Mouse (Mus musculus) midbrain, embryonic 11.5 days (tissue): ENCODE data around the gene Gmeb1. TPM values are rescaled to one million over a fixed set of nuclear protein-coding genes. Genes with fewer than 3 reads are reported as not detected.

Experiments used
- ATAC-seq: fragments of 200-750 bp; cut with Nextera tagmentation; 2 replicates; pipeline ENCODE4 v1.8.0; 2017; ENCODE audit warnings: moderate TSS enrichment, moderate library complexity; ENCODE audit not compliant: low FRiP score
- DNase-seq: peaks from one replicate; pipeline ENCODE4 v3.0.0; 2015; ENCODE audit warnings: low spot score; ENCODE audit errors: missing footprints
- H3K27ac ChIP-seq: fragments of 300-500 bp; sonication (generic); 2 replicates; pipeline ENCODE4 v1.5.1; 2014; ENCODE audit warnings: low read depth, low read length
- H3K27me3 ChIP-seq: fragments of 300-500 bp; sonication (generic); 2 replicates; pipeline ENCODE4 v1.6.1; 2014; ENCODE audit warnings: mild to moderate bottlenecking, low read length, moderate library complexity, mixed read lengths; ENCODE audit not compliant: control insufficient read depth, insufficient read depth
- H3K36me3 ChIP-seq: fragments of 300-500 bp; sonication (generic); 2 replicates; pipeline ENCODE4 v1.6.1; 2014; ENCODE audit warnings: mild to moderate bottlenecking, low read length, moderate library complexity, mixed read lengths; ENCODE audit not compliant: control insufficient read depth, insufficient read depth
- H3K4me1 ChIP-seq: fragments of 300-500 bp; sonication (generic); 2 replicates; pipeline ENCODE4 v1.6.1; 2014; ENCODE audit warnings: low read length; ENCODE audit not compliant: control insufficient read depth, insufficient read depth
- H3K4me2 ChIP-seq: fragments of 300-500 bp; sonication (generic); 2 replicates; pipeline ENCODE4 v1.6.1; 2014; ENCODE audit warnings: mild to moderate bottlenecking, moderate library complexity
- H3K4me3 ChIP-seq: fragments of 300-500 bp; sonication (generic); 2 replicates; pipeline ENCODE4 v1.5.1; 2014; ENCODE audit warnings: low read depth, low read length
- H3K9ac ChIP-seq: fragments of 300-500 bp; sonication (generic); 2 replicates; pipeline ENCODE4 v1.6.1; 2014; ENCODE audit warnings: low read length
- H3K9me3 ChIP-seq: fragments of 300-500 bp; sonication (generic); 2 replicates; pipeline ENCODE4 v1.6.1; 2016; ENCODE audit warnings: low read length; ENCODE audit not compliant: control insufficient read depth
- WGBS: fragments of 180-500 bp; shearing (Covaris S2); extraction: QIAGEN DNeasy Blood & Tissue Kit; methylation state at CpG from one replicate; pipeline ENCODE4 v1.1.7; 2014; 5-methylcytosine and 5-hydroxymethylcytosine counted together
- polyA plus RNA-seq: library from polyadenylated mRNA; unstranded; fragments of >200 nt; fragmentation: Nextera tagmentation; extraction: Ambion mirVana; gene quantifications from 2 replicates; pipeline ENCODE4 v1.2.1, GENCODE M21; 2014

Gene Gmeb1
- polyA plus RNA-seq, 1 experiment from 2014 or later = 39.6 TPM

DNA sequence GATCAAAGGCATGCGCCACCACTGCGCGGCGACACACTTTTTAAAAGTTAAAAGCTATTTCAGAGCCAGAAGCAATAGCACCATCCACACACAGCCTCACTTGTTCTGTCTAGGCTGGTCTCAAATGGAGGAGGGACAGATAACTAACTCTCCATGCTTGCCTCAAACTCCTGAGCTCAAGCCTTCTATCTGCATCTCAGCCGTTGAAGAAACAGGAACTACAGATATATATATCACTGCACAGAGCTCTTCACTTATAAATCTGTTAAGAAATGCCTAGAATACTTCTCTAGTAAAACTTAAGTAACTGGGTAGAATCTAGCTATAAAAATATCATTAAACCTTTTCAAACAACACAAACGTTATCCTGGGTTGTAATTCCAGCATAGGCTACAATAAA, 67.0 kb downstream of the Gmeb1 start:
- no peak overlapping the region for H3K4me2 ChIP-seq
- H3K36me3 ChIP-seq = peaks cover 11% of the 10 kb centered on the region

DNA sequence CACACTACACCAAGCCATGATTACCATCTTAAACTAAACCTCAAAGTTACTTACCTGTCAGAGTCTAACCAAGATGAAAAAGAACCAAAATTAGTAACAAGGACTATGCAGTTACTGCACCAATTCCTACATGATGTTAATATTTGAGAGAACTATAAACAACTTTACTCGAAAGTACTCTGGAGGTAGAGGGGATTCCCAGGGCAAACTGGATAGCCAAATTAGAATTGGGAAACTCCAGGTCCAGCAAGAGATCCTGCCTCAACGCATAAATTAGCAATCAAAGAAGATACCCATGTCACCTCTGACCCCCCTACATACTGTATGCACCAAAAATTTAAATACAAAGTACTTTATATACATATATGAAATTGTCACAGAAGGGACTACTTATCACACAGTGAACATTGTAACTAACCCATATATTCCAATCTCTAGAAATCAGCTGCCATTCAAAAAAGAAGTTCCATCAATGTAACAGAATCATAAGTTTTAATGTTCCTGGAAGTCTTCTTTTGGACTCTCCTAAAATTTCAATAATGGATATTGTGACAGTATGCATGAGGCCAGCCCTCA, 73.5 kb downstream of the Gmeb1 start:
- Histone ChIP-seq H3K27ac (no peak overlapping the region), H3K27me3 (no peaks in the 10 kb centered on the region), H3K4me1 (no peaks in the 10 kb centered on the region), H3K9ac (no peak overlapping the region), H3K4me2 (no peak overlapping the region), H3K36me3 (peaks cover 12% of the 10 kb centered on the region), H3K9me3 (no peaks in the 10 kb centered on the region), H3K4me3 (no peak overlapping the region)
- no peak for DNase-seq
- ATAC-seq = no peak
- WGBS = 95% methylated on average over 2 of the region's 2 CpGs

More for the DNA sequence above, 67.0 kb downstream of the Gmeb1 start:
- Histone ChIP-seq H3K4me1 (peaks cover 1% of the 10 kb centered on the region; the same call in 1 of the 2 replicates), H3K4me3 (no peak overlapping the region), H3K27ac (no peak overlapping the region), H3K27me3 (no peaks in the 10 kb centered on the region), H3K9ac (no peak overlapping the region), H3K9me3 (no peaks in the 10 kb centered on the region)
- DNase-seq = no peak
- no peak for ATAC-seq
- 93% methylated on average over 6 of the region's 6 CpGs for WGBS

DNA sequence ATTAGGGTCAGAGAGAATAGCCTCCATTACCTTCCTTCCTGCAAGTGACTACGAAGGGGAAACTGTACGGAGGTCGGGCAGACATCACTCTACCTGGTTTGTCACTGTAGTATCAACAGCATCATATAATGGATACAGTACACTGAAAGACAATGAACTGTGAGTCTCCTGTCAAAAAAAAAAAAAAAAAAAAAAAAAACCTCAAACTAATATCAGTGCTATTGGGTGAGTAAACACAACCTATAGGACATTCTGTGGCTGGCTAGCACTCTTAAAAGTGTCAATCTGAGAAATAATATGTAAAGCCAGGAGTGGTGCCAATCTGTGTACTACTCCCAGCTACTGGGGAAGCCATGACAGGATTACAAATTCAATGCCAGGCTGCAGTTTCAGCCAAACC, 78.2 kb downstream of the Gmeb1 start:
- no peak overlapping the region for H3K4me3 ChIP-seq
- peaks cover 10% of the 10 kb centered on the region for H3K36me3 ChIP-seq

DNA sequence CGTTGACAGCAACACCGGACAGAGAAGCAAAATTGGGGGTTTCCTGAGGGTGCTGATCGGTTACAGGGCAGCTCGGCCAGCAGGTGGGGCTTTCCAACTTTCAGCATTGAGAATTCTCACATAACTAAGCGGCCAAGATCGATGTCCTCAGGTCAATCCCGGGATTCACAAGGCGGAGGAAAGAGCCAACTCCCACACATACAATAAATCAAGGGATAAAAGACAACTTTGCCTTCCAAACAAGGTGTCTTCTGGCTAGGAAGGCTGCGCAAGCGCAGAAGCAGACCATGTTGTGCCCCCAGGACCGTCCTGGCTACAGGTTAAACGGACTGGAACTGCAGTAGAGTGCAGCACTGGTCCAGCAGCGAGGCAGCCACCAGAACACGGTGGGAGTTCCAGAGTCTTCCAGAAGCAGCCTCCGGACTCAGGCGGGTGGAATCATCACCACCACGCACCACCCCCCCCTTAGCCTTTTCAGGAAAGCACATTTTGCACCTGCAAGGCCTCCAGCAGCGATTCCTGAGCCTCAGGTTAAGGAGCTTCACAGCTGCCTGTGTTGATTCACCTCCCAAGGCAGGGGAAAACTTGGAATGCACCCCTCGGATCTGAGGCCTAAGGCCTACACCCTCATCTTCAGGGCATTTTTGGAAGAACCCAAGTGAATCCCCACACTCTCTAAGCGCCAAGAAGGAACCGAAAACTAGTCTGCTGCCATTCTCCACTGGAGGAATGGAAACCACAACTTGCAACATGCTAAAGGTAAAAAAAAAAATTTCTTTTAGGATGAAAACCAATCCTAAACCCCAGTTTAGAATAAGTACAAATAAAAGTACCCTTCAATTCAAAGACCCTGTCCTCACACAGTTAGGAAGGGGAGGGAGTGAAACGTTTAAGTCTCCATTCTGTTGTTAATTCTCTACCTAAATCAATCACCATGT, 79.4 kb downstream of the Gmeb1 start:
- peaks cover 10% of the 10 kb centered on the region for H3K36me3 ChIP-seq
- ATAC-seq = no peak
- no peak overlapping the region for H3K27ac ChIP-seq
- no peaks in the 10 kb centered on the region for H3K27me3 ChIP-seq
- DNase-seq = no peak
- no peak overlapping the region for H3K4me3 ChIP-seq
- H3K9me3 ChIP-seq = no peaks in the 10 kb centered on the region
- 68% methylated on average over 22 of the region's 22 CpGs for WGBS
- H3K9ac ChIP-seq = no peak overlapping the region
- no peak overlapping the region for H3K4me2 ChIP-seq
- no peaks in the 10 kb centered on the region for H3K4me1 ChIP-seq

More for the DNA sequence above, 78.2 kb downstream of the Gmeb1 start:
- ATAC-seq (no peak), DNase-seq (no peak)
- Histone ChIP-seq H3K9me3 (no peaks in the 10 kb centered on the region), H3K4me1 (no peaks in the 10 kb centered on the region), H3K9ac (no peak overlapping the region), H3K27me3 (no peaks in the 10 kb centered on the region), H3K4me2 (no peak overlapping the region), H3K27ac (no peak overlapping the region)
- 99% methylated on average over 3 of the region's 3 CpGs for WGBS

DNA sequence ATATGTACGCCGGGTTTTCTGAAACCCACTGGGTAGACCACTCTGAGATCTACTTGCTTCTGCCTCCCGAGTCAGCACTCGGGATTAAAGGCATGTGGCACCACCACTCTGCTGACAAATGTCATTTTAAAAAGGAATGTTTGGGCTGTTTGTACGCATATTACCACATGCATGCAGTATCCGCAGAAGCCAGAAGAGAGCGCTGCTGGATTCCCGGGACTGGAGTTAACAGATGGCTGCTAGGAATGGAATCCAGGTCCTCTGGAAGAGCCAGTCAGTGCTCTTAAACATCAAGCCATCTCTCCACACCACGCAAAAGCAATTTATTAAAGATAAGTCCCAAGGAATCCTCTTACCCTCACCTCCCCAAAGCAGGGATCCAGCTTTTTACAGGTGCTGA, 80.7 kb downstream of the Gmeb1 start:
- H3K9me3 ChIP-seq = no peaks in the 10 kb centered on the region
- no peak for ATAC-seq
- no peaks in the 10 kb centered on the region for H3K4me1 ChIP-seq
- WGBS = 74% methylated on average over 9 of the region's 9 CpGs
- H3K4me2 ChIP-seq = no peak overlapping the region
- H3K9ac ChIP-seq = no peak overlapping the region
- peak; percentile 92 for DNase-seq
- peaks cover 9% of the 10 kb centered on the region for H3K36me3 ChIP-seq
- no peak overlapping the region for H3K27ac ChIP-seq
- no peaks in the 10 kb centered on the region for H3K27me3 ChIP-seq
- H3K4me3 ChIP-seq = no peak overlapping the region

DNA sequence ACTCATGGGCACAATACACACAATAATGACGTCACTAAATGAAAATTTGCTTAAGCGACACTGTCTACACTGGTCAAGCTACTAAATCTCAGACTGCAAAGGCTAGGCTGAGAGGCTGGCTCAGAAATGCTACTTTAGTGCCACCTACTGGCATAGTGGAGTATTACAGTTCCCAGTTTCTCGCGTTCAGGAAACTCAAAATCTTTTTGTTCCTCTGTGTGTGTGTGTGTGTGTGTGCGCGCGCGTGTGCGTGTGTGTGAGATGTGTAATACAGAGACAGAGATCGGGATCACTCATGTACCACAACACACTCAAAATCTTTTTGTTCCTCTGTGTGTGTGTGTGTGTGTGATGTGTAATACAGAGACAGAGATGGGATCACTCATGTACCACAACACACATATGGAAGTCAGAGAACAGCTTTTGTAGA, 82.8 kb downstream of the Gmeb1 start:
- H3K36me3 ChIP-seq = peaks cover 6% of the 10 kb centered on the region; the same call in 1 of the 2 replicates
- DNase-seq (peak; percentile 99), ATAC-seq (peak; percentile 76; the same call in 1 of the 2 replicates)
- no peak overlapping the region for H3K4me3 ChIP-seq
- no peaks in the 10 kb centered on the region for H3K9me3 ChIP-seq
- H3K27ac ChIP-seq = no peak overlapping the region
- WGBS = 7% methylated on average over 10 of the region's 10 CpGs
- H3K4me1 ChIP-seq = no peaks in the 10 kb centered on the region
- no peak overlapping the region for H3K4me2 ChIP-seq
- H3K27me3 ChIP-seq = no peaks in the 10 kb centered on the region
- H3K9ac ChIP-seq = no peak overlapping the region

DNA sequence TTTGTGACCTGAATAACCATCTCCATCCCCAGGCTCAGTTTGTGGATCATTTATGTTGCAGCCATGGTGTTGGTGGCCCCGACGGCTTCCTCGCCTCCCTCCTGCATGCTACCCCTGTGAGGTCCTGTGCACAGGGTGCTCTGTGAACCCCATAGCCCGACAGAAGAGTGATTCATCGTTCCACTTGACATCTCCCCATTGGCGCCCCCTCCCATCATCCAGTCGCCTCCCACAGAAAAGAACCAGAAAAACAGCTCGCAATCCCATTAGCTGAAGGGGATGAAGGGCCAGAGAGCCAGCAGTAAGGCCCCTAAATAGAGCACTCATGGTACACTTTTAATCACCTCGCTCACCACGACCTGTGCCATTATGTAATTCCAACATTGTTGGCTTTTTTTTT, 84.9 kb downstream of the Gmeb1 start:
- Histone ChIP-seq H3K36me3 (no peaks in the 10 kb centered on the region), H3K4me2 (no peak overlapping the region), H3K27me3 (no peaks in the 10 kb centered on the region), H3K27ac (no peak overlapping the region), H3K9me3 (no peaks in the 10 kb centered on the region), H3K4me3 (no peak overlapping the region), H3K4me1 (0 out of 2 replicates have a peak, but pooled peaks cover 2% of the 10 kb centered on the region), H3K9ac (no peak overlapping the region)
- DNase-seq = no peak
- 59% methylated on average over 10 of the region's 10 CpGs for WGBS
- ATAC-seq = no peak
